Mouse (Mus musculus): ENCODE measurements around the gene Gnao1.

Gnao1 gene

GRCm38 (mm10) chr8:93852087-93852645 is 42.4 kb downstream of the Gnao1 start:
- DNase-seq = no peak

GRCm38 (mm10) chr8:93852851-93853461 is 43.2 kb downstream of the Gnao1 start:
- no peak for DNase-seq

GRCm38 (mm10) chr8:93854676-93855075 is 44.9 kb downstream of the Gnao1 start:
- no peak for DNase-seq

- no peak for DNase-seq
Observed at GRCm38 (mm10) chr8:93855272-93855671, 45.5 kb downstream of the Gnao1 start.

- no peak for DNase-seq
Observed at GRCm38 (mm10) chr8:93857144-93857543, 47.4 kb downstream of the Gnao1 start.

GRCm38 (mm10) chr8:93858286-93858685 is 48.5 kb downstream of the Gnao1 start:
- no peak for DNase-seq

GRCm38 (mm10) chr8:93860020-93860419 is 50.3 kb downstream of the Gnao1 start:
- no peak for DNase-seq

- no peak for DNase-seq
Observed at GRCm38 (mm10) chr8:93864064-93864463, 54.3 kb downstream of the Gnao1 start.

- no peak for DNase-seq
Observed at GRCm38 (mm10) chr8:93866271-93866670, 56.5 kb downstream of the Gnao1 start.

GRCm38 (mm10) chr8:93868486-93869221 is 58.9 kb downstream of the Gnao1 start:
- no peak for DNase-seq

GRCm38 (mm10) chr8:93871275-93871674 is 61.5 kb downstream of the Gnao1 start:
- no peak for DNase-seq

GRCm38 (mm10) chr8:93878396-93878795 is 68.6 kb downstream of the Gnao1 start:
- DNase-seq = no peak

GRCm38 (mm10) chr8:93879966-93880365 is 70.2 kb downstream of the Gnao1 start:
- DNase-seq = peak; percentile 87

- DNase-seq = no peak
Observed at GRCm38 (mm10) chr8:93881381-93881780, 71.6 kb downstream of the Gnao1 start.

- DNase-seq = peak; percentile 62
Observed at GRCm38 (mm10) chr8:93883241-93883640, 73.5 kb downstream of the Gnao1 start.

- DNase-seq = no peak
Observed at GRCm38 (mm10) chr8:93883771-93884170, 74.0 kb downstream of the Gnao1 start.

GRCm38 (mm10) chr8:93884316-93884715 is 74.5 kb downstream of the Gnao1 start:
- DNase-seq = no peak

- DNase-seq = no peak
Observed at GRCm38 (mm10) chr8:93886181-93886580, 76.4 kb downstream of the Gnao1 start.

- no peak for DNase-seq
Observed at GRCm38 (mm10) chr8:93888150-93888676, 78.4 kb downstream of the Gnao1 start.

GRCm38 (mm10) chr8:93888702-93889480 is 79.1 kb downstream of the Gnao1 start:
- no peak for DNase-seq

- no peak for DNase-seq
Observed at GRCm38 (mm10) chr8:93893556-93893955, 83.8 kb downstream of the Gnao1 start.

- no peak for DNase-seq
Observed at GRCm38 (mm10) chr8:93896841-93897551, 87.2 kb downstream of the Gnao1 start.

GRCm38 (mm10) chr8:93898570-93898969 is 88.8 kb downstream of the Gnao1 start:
- no peak for DNase-seq

Measured in cerebellum, adult 9-10 months (tissue).